Mouse (Mus musculus): Measurements from ENCODE around the gene Srsf11. TPM values are rescaled to one million over a fixed set of nuclear protein-coding genes. Genes with fewer than 3 reads are reported as not detected.

The Srsf11 gene
- 336 and 374 TPM in 2 replicates for polyA plus RNA-seq (2014; fragmentation: Nextera tagmentation; extraction: Ambion mirVana)

- Histone ChIP-seq H3K4me3 (ENCODE audit: low read depth, low read length) (peak within 1 kb of the TSS; percentile 89), H3K9ac (ENCODE audit: low read depth, low read length) (peak within 1 kb of the TSS; percentile 88), H3K27me3 (ENCODE audit: control insufficient read depth, insufficient read depth, low read length) (no peaks in the 10 kb centered on the region), H3K4me1 (replicated peaks; ENCODE audit: control insufficient read depth, insufficient read depth, low read length) (no peaks in the 10 kb centered on the region), H3K9me3 (ENCODE audit: control insufficient read depth, low read length) (no peaks in the 10 kb centered on the region), H3K27ac (ENCODE audit: low read depth, low read length) (peak within 1 kb of the TSS; percentile 74), H3K4me2 (replicated peaks; ENCODE audit: low read depth, low read length) (peak within 1 kb of the TSS; percentile 33), H3K36me3 (ENCODE audit: control insufficient read depth, insufficient read depth, low read length) (no peaks in the 10 kb centered on the region)
- ATAC-seq (ENCODE audit: low FRiP score) = peak; percentile 96
- WGBS = under 1% methylated on average over 55 of the region's 55 CpGs
- DNase-seq (ENCODE audit: low spot score) = peak; percentile 98
Observed at GRCm38 (mm10) chr3:158036329-158036988, at the start of gene Srsf11, which contains the start of gene Lrrc40. Srsf11 (minus strand) TSS chr3:158036639. Lrrc40 (plus strand) TSS chr3:158036662.

DNA sequence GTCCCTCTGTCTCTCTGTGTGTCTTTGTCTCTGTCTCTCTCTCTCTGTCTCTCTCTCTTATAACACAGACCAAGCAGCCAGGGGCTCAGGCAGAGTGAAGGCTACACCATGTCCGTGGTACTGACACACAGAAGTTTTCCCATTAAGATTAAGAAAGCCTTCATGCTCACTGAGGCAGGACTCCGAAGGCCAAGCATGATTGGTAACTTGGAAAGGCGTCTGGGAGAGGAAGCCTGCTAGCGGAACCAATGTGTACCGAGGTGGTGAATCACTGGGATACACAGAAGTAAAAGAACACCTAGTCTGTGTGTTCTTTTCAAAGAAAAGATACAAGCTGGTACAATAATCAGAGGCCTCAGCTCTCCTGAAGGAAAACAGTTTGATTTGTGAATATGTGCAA, 41.4 kb upstream of the Srsf11 start:
- 76% methylated on average over 5 of the region's 5 CpGs for WGBS
- Histone ChIP-seq H3K9me3 (ENCODE audit: control insufficient read depth, low read length) (no peaks in the 10 kb centered on the region), H3K4me2 (replicated peaks; ENCODE audit: low read depth, low read length) (no peak overlapping the region), H3K27me3 (ENCODE audit: control insufficient read depth, insufficient read depth, low read length) (no peaks in the 10 kb centered on the region), H3K27ac (ENCODE audit: low read depth, low read length) (no peak overlapping the region), H3K36me3 (ENCODE audit: control insufficient read depth, insufficient read depth, low read length) (no peaks in the 10 kb centered on the region), H3K4me1 (replicated peaks; ENCODE audit: control insufficient read depth, insufficient read depth, low read length) (no peaks in the 10 kb centered on the region), H3K9ac (ENCODE audit: low read depth, low read length) (no peak overlapping the region), H3K4me3 (ENCODE audit: low read depth, low read length) (no peak overlapping the region)
- ATAC-seq (ENCODE audit: low FRiP score) = no peak
- DNase-seq (ENCODE audit: low spot score) = no peak

- no peak overlapping the region for H3K4me3 ChIP-seq (ENCODE audit: low read depth, low read length)
- H3K27ac ChIP-seq (ENCODE audit: low read depth, low read length) = no peak overlapping the region
- no peaks in the 10 kb centered on the region for H3K36me3 ChIP-seq (ENCODE audit: control insufficient read depth, insufficient read depth, low read length)
- no peaks in the 10 kb centered on the region for H3K9me3 ChIP-seq (ENCODE audit: control insufficient read depth, low read length)
- 54% methylated on average over 1 of the region's 1 CpGs for WGBS
- no peaks in the 10 kb centered on the region for H3K4me1 ChIP-seq (replicated peaks; ENCODE audit: control insufficient read depth, insufficient read depth, low read length)
- ATAC-seq (ENCODE audit: low FRiP score) (no peak), DNase-seq (ENCODE audit: low spot score) (no peak)
- H3K9ac ChIP-seq (ENCODE audit: low read depth, low read length) = no peak overlapping the region
- no peaks in the 10 kb centered on the region for H3K27me3 ChIP-seq (ENCODE audit: control insufficient read depth, insufficient read depth, low read length)
- H3K4me2 ChIP-seq (replicated peaks; ENCODE audit: low read depth, low read length) = no peak overlapping the region
Observed at GRCm38 (mm10) chr3:158077380-158077772, 40.9 kb upstream of the Srsf11 start.

DNA sequence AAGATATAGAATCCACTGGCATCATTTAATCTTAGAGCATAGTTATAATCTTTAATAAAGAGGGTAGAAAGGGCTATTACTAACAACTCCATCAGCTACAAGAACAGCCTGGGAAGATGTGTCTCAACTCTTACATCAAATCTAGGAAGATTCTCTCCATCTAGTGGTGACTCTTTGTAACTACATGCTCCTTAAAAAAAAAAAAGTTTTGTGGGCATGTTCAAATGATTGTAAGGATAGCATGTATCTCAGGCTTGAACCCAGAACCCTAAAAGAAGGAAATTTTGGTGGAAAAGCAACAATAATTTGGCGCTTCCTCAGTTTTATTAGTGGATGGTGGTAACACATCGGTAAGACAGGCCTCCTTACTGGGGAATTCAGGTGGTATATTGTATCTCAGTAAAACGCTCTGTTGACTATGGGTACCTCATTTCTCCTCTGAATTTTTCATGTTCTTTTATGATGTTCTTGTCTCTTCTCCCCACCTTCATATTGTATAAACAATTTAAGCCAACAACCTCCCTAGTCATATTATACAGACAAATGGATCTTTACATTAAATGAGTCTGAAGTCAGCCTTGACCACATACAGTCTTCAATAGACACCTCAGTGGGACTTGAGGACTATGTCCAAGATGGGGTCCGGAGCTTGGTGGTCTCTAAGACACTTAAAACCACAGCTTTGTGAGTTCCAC, 40.4 kb upstream of the Srsf11 start:
- Histone ChIP-seq H3K36me3 (ENCODE audit: control insufficient read depth, insufficient read depth, low read length) (no peaks in the 10 kb centered on the region), H3K4me2 (replicated peaks; ENCODE audit: low read depth, low read length) (no peak overlapping the region), H3K9ac (ENCODE audit: low read depth, low read length) (no peak overlapping the region), H3K9me3 (ENCODE audit: control insufficient read depth, low read length) (no peaks in the 10 kb centered on the region), H3K27ac (ENCODE audit: low read depth, low read length) (no peak overlapping the region), H3K27me3 (ENCODE audit: control insufficient read depth, insufficient read depth, low read length) (no peaks in the 10 kb centered on the region), H3K4me3 (ENCODE audit: low read depth, low read length) (no peak overlapping the region), H3K4me1 (replicated peaks; ENCODE audit: control insufficient read depth, insufficient read depth, low read length) (no peaks in the 10 kb centered on the region)
- no peak for ATAC-seq (ENCODE audit: low FRiP score)
- WGBS = 45% methylated on average over 4 of the region's 4 CpGs
- DNase-seq (ENCODE audit: low spot score) = peak; percentile 39

DNA sequence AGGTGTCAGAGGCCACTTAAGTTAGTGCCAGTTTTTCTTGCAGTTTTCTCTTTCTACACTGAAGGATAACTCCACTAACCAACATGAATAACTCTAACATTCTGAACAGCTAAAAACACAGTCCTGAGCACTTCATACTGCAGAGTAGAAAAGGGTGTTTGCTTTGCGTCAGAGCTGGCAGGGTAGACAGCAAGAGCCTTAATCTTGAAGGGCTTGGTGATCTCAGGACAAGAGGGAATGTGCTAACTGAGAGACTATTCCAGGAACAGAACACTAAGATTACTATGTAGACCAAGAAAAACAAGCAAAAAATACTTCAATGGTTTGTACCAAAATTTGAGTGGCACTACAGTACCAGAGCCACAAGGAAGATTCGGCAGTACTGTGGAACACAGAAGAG, 38.6 kb upstream of the Srsf11 start:
- no peak for ATAC-seq (ENCODE audit: low FRiP score)
- H3K9me3 ChIP-seq (ENCODE audit: control insufficient read depth, low read length) = no peaks in the 10 kb centered on the region
- H3K27me3 ChIP-seq (ENCODE audit: control insufficient read depth, insufficient read depth, low read length) = no peaks in the 10 kb centered on the region
- no peak for DNase-seq (ENCODE audit: low spot score)
- 93% methylated on average over 2 of the region's 2 CpGs for WGBS
- no peak overlapping the region for H3K27ac ChIP-seq (ENCODE audit: low read depth, low read length)
- H3K4me2 ChIP-seq (replicated peaks; ENCODE audit: low read depth, low read length) = no peak overlapping the region
- no peaks in the 10 kb centered on the region for H3K36me3 ChIP-seq (ENCODE audit: control insufficient read depth, insufficient read depth, low read length)
- no peaks in the 10 kb centered on the region for H3K4me1 ChIP-seq (replicated peaks; ENCODE audit: control insufficient read depth, insufficient read depth, low read length)
- H3K4me3 ChIP-seq (ENCODE audit: low read depth, low read length) = no peak overlapping the region
- no peak overlapping the region for H3K9ac ChIP-seq (ENCODE audit: low read depth, low read length)

DNA sequence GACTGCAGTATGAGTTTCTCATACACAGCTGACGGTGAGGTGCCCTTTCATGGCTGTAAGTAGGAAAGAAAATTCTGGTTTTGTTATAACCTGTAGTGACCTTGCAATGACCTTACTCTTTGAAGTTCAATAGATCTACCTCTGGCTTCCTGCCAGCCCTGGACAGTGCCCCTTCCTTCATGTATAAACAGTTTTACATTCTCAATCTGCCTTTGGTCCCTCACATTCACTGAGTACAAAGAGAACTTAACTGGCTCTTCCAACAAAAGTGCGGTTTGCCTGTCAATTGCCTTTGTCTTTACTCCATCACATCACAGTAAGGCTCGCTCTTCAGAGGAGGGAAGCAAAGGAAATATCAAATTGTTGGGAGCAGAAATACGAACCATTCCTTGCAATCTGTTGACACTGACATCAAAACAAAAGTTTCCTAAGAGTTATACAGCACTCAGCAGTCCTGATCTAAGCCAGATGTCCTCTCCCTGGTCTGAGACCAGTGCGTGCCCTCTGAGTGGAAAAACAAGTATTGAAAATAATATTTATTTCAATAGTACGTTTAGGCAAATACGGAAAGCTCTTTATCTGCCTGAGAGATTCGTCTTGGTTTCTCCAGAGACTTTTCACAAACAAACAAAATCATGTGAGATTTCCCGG, 32.3 kb upstream of the Srsf11 start:
- no peaks in the 10 kb centered on the region for H3K9me3 ChIP-seq (ENCODE audit: control insufficient read depth, low read length)
- no peak overlapping the region for H3K4me2 ChIP-seq (replicated peaks; ENCODE audit: low read depth, low read length)
- no peaks in the 10 kb centered on the region for H3K36me3 ChIP-seq (ENCODE audit: control insufficient read depth, insufficient read depth, low read length)
- no peak overlapping the region for H3K4me3 ChIP-seq (ENCODE audit: low read depth, low read length)
- H3K4me1 ChIP-seq (replicated peaks; ENCODE audit: control insufficient read depth, insufficient read depth, low read length) = no peaks in the 10 kb centered on the region
- no peak overlapping the region for H3K9ac ChIP-seq (ENCODE audit: low read depth, low read length)
- H3K27ac ChIP-seq (ENCODE audit: low read depth, low read length) = no peak overlapping the region
- DNase-seq (ENCODE audit: low spot score) (peak; percentile 4), ATAC-seq (ENCODE audit: low FRiP score) (no peak)
- WGBS = 65% methylated on average over 9 of the region's 9 CpGs
- no peaks in the 10 kb centered on the region for H3K27me3 ChIP-seq (ENCODE audit: control insufficient read depth, insufficient read depth, low read length)

DNA sequence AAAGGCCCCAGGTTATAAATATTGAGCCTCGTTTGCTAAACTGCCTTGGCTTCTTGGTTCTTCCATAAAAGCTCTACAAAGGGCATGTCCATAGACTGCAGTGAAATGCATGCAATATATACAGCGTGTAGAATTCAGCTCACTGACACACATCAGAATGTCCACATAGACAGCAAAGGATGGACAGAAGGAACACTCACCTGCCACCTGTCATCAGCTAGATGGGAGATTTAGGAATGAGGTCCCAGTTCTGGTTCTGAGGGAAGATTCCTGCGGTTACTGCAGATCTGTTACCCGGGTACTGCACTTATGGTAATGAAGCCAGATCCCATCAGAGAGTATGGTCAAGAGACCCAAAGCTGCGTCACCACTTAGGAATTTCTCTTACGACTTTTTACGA, 31.5 kb upstream of the Srsf11 start:
- 89% methylated on average over 7 of the region's 7 CpGs for WGBS
- Histone ChIP-seq H3K4me1 (replicated peaks; ENCODE audit: control insufficient read depth, insufficient read depth, low read length) (no peaks in the 10 kb centered on the region), H3K4me3 (ENCODE audit: low read depth, low read length) (no peak overlapping the region), H3K36me3 (ENCODE audit: control insufficient read depth, insufficient read depth, low read length) (no peaks in the 10 kb centered on the region), H3K9me3 (ENCODE audit: control insufficient read depth, low read length) (no peaks in the 10 kb centered on the region), H3K9ac (ENCODE audit: low read depth, low read length) (no peak overlapping the region), H3K27me3 (ENCODE audit: control insufficient read depth, insufficient read depth, low read length) (no peaks in the 10 kb centered on the region), H3K27ac (ENCODE audit: low read depth, low read length) (no peak overlapping the region), H3K4me2 (replicated peaks; ENCODE audit: low read depth, low read length) (no peak overlapping the region)
- ATAC-seq (ENCODE audit: low FRiP score) (no peak), DNase-seq (ENCODE audit: low spot score) (no peak)

DNA sequence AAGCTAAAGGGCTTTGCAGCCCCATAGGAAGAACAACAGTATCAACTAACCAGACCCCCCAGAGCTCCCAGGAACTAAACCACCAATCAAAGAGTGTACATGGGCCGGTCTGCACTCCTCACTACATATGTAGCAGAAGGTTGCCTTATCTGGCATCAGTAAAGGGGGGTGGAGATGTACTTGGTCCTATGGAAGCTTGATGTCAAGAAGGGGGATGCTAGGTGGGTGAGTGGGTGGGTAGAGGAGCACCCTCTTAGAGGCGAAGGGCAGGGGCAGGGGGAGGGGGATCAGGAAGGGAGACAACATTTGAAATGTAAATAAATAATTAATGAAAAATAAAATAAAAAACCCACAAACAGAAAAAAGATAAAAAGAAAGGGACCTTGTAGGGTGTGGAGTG, 28.8 kb upstream of the Srsf11 start:
- H3K36me3 ChIP-seq (ENCODE audit: control insufficient read depth, insufficient read depth, low read length) = no peaks in the 10 kb centered on the region

More for the DNA sequence above, 28.8 kb upstream of the Srsf11 start:
- H3K27me3 ChIP-seq (ENCODE audit: control insufficient read depth, insufficient read depth, low read length) = no peaks in the 10 kb centered on the region
- H3K9ac ChIP-seq (ENCODE audit: low read depth, low read length) = no peak overlapping the region
- no peak overlapping the region for H3K4me2 ChIP-seq (replicated peaks; ENCODE audit: low read depth, low read length)
- DNase-seq (ENCODE audit: low spot score) (no peak), ATAC-seq (ENCODE audit: low FRiP score) (peak; percentile 33; the same call in 1 of the 2 replicates)
- no peaks in the 10 kb centered on the region for H3K9me3 ChIP-seq (ENCODE audit: control insufficient read depth, low read length)
- H3K27ac ChIP-seq (ENCODE audit: low read depth, low read length) = no peak overlapping the region
- 92% methylated on average over 2 of the region's 2 CpGs for WGBS
- H3K4me1 ChIP-seq (replicated peaks; ENCODE audit: control insufficient read depth, insufficient read depth, low read length) = no peaks in the 10 kb centered on the region
- no peak overlapping the region for H3K4me3 ChIP-seq (ENCODE audit: low read depth, low read length)
